Comparison of ENCODE assay signal across 9 mouse cellular contexts in the genomic region with DNA sequence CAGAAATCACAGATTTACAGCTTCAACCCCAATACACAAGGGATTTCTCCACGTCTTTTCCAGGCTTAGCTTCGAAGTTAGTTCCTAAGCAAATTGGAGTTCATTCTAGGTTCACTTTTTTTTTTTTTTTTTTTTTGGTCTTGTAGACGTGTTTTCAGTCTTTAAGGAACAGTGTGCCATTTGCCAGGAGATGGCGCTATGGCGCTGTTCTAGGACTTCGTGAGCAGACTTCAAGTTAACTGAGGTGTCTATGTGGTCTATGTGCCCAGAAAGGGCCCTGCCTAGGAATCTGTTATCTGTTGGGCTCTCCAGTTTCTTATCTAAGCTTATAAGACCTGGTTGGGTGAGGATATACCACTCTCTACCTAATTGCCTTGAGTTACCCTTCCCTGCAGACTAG. TPM values are rescaled to one million over a fixed set of nuclear protein-coding genes. Genes with fewer than 3 reads are reported as not detected.
DNase-seq lines count a peak whose midpoint lies in the region; ATAC-seq and TF ChIP-seq lines count a peak whose summit lies in the region.
"Had no signal": no experiment of that assay in that cellular context is flagged by ENCODE, and none has a peak within 500 bp of the region (broad histone marks: within the 10 kb centered on the region; RNA-seq: fewer than 3 reads in every experiment).

No protein-coding gene starts in this region.

- H3K27me3 ChIP-seq in liver, postnatal 0 days (ENCODE audit: insufficient read depth, low read length): peaks cover 22% of the 10 kb centered on the region

- H3K27ac ChIP-seq in liver, postnatal 0 days (ENCODE audit: low read depth): no peak overlapping the region
- H3K27ac ChIP-seq: limb, embryonic 15.5 days had no signal

- peak; percentile 38 to 56 for DNase-seq in cerebellum, adult 18-20 months
- peak; percentile 74 for DNase-seq in ovary, postnatal 36 days (ENCODE audit: low spot score)
- DNase-seq in ovary, adult 18-20 months (ENCODE audit: low spot score): no peak
- peak; percentile 49 to 66 for DNase-seq in cerebellum, postnatal 4 days (ENCODE audit: low spot score in 2 of 2)
- peak; percentile 82 for DNase-seq in induced T-regulatory cell, adult 2 months (ENCODE audit: low read depth)
- DNase-seq in liver, postnatal 0 days: peak; percentile 77
- DNase-seq in skeletal muscle tissue, adult 2 months (ENCODE audit: low read depth, low spot score): peak; percentile 75

- no peak for TF ChIP-seq EP300 in liver, postnatal 0 days (IDR thresholded peaks at IDR 0.05; ENCODE audit: low read depth)

- no peaks in the 10 kb centered on the region for H3K9me3 ChIP-seq in liver, postnatal 0 days (ENCODE audit: low read length)
- H3K9me3 ChIP-seq: limb, embryonic 15.5 days had no signal

- WGBS in liver, postnatal 0 days (ENCODE audit: insufficient replicate concordance): 3% methylated on average over 6 of the region's 6 CpGs

- no peak overlapping the region for H3K4me2 ChIP-seq in liver, postnatal 0 days (ENCODE audit: low read depth, low read length)
- H3K4me2 ChIP-seq: limb, embryonic 15.5 days had no signal

- H3K4me3 ChIP-seq in liver, postnatal 0 days (ENCODE audit: low read depth, low read length): no peak overlapping the region
- H3K4me3 ChIP-seq: limb, embryonic 15.5 days had no signal

- no peak overlapping the region for H3K9ac ChIP-seq in liver, postnatal 0 days (replicated peaks)
- H3K9ac ChIP-seq: limb, embryonic 15.5 days had no signal

- no peak for ATAC-seq in cerebellum, adult (ENCODE audit: insufficient number of reproducible peaks, low FRiP score, low TSS enrichment)
- ATAC-seq in liver, postnatal 0 days: no peak

- no peaks in the 10 kb centered on the region for H3K36me3 ChIP-seq in liver, postnatal 0 days (replicated peaks; ENCODE audit: insufficient read depth, low read length)
- H3K36me3 ChIP-seq: limb, embryonic 15.5 days had no signal

- TF ChIP-seq CTCF in liver, postnatal 0 days (IDR thresholded peaks at IDR 0.05; ENCODE audit: low read depth): peak; percentile 70

- H3K4me1 ChIP-seq in liver, postnatal 0 days (ENCODE audit: insufficient read depth): no peaks in the 10 kb centered on the region
- H3K4me1 ChIP-seq: limb, embryonic 15.5 days had no signal

RNA-seq across cellular contexts. Expression of a gene that starts 8.6 kb away (rescaled TPM):
- 0.07 and 0.12 TPM in 2 replicates for polyA plus RNA-seq in liver, postnatal 0 days (2015; fragmentation: Nextera tagmentation; extraction: Ambion mirVana)

RNA-seq across cellular contexts. Expression of a gene that starts 14.1 kb away (rescaled TPM):
- 0.04 and 0.11 TPM in 2 replicates for polyA plus RNA-seq in liver, postnatal 0 days (2015; fragmentation: Nextera tagmentation; extraction: Ambion mirVana)

RNA-seq across cellular contexts. Expression of a gene that starts 28.2 kb away (rescaled TPM):
- polyA plus RNA-seq in liver, postnatal 0 days (2015; fragmentation: Nextera tagmentation; extraction: Ambion mirVana): 0.09 and 0.18 TPM in 2 replicates

RNA-seq across cellular contexts. Expression of a gene that starts 49.7 kb away (rescaled TPM):
- polyA plus RNA-seq in liver, postnatal 0 days (2015; fragmentation: Nextera tagmentation; extraction: Ambion mirVana): 30.0 and 31.5 TPM in 2 replicates
